23 mouse cellular contexts compared by ENCODE assay signal in the genomic region with DNA sequence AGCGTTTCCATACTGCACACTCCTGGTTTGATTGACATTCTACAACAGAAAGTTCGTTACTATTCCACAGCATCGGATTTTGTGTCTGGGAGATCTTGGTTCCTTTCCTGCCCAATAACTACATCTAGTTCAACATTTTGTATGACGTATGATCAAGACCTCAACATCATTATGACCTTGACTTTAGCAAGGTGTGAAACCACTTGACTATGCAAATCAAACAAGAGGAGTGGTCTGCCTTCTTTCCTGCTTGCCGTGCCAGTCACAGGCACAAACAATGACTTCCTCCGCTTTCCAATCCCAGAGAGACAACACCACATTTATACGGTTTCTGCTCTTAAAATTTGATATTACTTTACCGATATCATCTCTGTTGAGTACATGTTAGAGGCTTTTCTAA. TPM values are rescaled to one million over a fixed set of nuclear protein-coding genes. Genes with fewer than 3 reads are reported as not detected.
DNase-seq lines count a peak whose midpoint lies in the region; TF ChIP-seq lines count a peak whose summit lies in the region.
"Had no signal": no experiment of that assay in that cellular context is flagged by ENCODE, and none has a peak within 500 bp of the region (broad histone marks: within the 10 kb centered on the region; RNA-seq: fewer than 3 reads in every experiment).

No protein-coding gene starts in this region.

- peaks cover 39% of the 10 kb centered on the region for H3K4me1 ChIP-seq in heart, embryonic 10.5 days
- H3K4me1 ChIP-seq in E14TG2a.4 (replicated peaks; ENCODE audit: low read depth, low read length) = peaks cover 96% of the 10 kb centered on the region
- H3K4me1 ChIP-seq: forebrain, embryonic 15.5 days had no signal

- no peak overlapping the region for H3K4me3 ChIP-seq in heart, embryonic 10.5 days
- H3K4me3 ChIP-seq in E14TG2a.4 (replicated peaks; ENCODE audit: low read length) = 0 out of 2 replicates have a peak overlapping the region, but pooled peaks have one; percentile 7
- no peak overlapping the region for H3K4me3 ChIP-seq in gastrocnemius, adult 2 months
- H3K4me3 ChIP-seq: embryonic facial prominence, embryonic 10.5 days; embryonic facial prominence, embryonic 12.5 days; forebrain, embryonic 13.5 days; forebrain, embryonic 15.5 days had no signal

- WGBS in heart, embryonic 10.5 days = 75% methylated on average over 8 of the region's 8 CpGs

- H3K36me3 ChIP-seq in heart, embryonic 10.5 days = no peaks in the 10 kb centered on the region
- peaks cover 8% of the 10 kb centered on the region for H3K36me3 ChIP-seq in E14TG2a.4 (ENCODE audit: insufficient read depth, low read length)
- H3K36me3 ChIP-seq: embryonic facial prominence, embryonic 12.5 days; forebrain, embryonic 15.5 days had no signal

- intact Hi-C loops in gastrocnemius, adult 2 months (cut with DNase I) = no loop called here
- intact Hi-C loops in left cerebral cortex, postnatal 4 days (cut with DNase I) = no loop called here

- H3K27ac ChIP-seq in heart, embryonic 10.5 days = no peak overlapping the region
- no peak overlapping the region for H3K27ac ChIP-seq in gastrocnemius, adult 2 months
- H3K27ac ChIP-seq: embryonic facial prominence, embryonic 10.5 days; embryonic facial prominence, embryonic 12.5 days; forebrain, embryonic 13.5 days; forebrain, embryonic 15.5 days had no signal

- no peak for TF ChIP-seq CTCF in E14TG2a.4 (conservative IDR thresholded peaks at IDR 0.05; ENCODE audit: low read length)
- no peak for TF ChIP-seq CTCF in gastrocnemius, adult 2 months (IDR thresholded peaks at IDR 0.05)

- H3K27me3 ChIP-seq in heart, embryonic 10.5 days (ENCODE audit: insufficient read depth, poor library complexity, severe bottlenecking) = peaks cover 40% of the 10 kb centered on the region
- H3K27me3 ChIP-seq in E14TG2a.4 (ENCODE audit: insufficient read depth, low read length) = no peaks in the 10 kb centered on the region
- H3K27me3 ChIP-seq: CH12.LX; embryonic facial prominence, embryonic 12.5 days; forebrain, embryonic 13.5 days; forebrain, embryonic 15.5 days had no signal

- no peaks in the 10 kb centered on the region for H3K9me3 ChIP-seq in heart, embryonic 10.5 days
- H3K9me3 ChIP-seq in E14TG2a.4 (ENCODE audit: low read length) = no peaks in the 10 kb centered on the region
- H3K9me3 ChIP-seq: embryonic facial prominence, embryonic 10.5 days; embryonic facial prominence, embryonic 12.5 days; forebrain, embryonic 13.5 days; forebrain, embryonic 15.5 days had no signal

- DNase-seq in heart, adult 11 months = peak; percentile 15
- DNase-seq in heart, embryonic 10.5 days (ENCODE audit: low spot score) = no peak
- DNase-seq in ES-CJ7 (ENCODE audit: low read depth, low spot score) (peak; percentile 72), ZHBTc4 (ENCODE audit: low read depth, low spot score) (peak; percentile 62)
- DNase-seq in gastrocnemius, adult 2 months = no peak
- DNase-seq in left cerebral cortex, postnatal 4 days = no peak
- DNase-seq: adrenal gland, adult 8-10 months; adrenal gland, postnatal 14 days; adrenal gland, postnatal 36 days; B cell, adult 2 months; cerebellum, adult 11-12 months; cerebellum, adult 2 months; cerebellum, adult 9-10 months; cerebellum, postnatal 10 days; cerebellum, postnatal 25 days; forebrain, postnatal 0 days had no signal

RNA-seq across cellular contexts. Expression of gene Rai14, which starts 48.6 kb away (rescaled TPM):
- 24.9 and 34.4 TPM in 2 replicates for polyA plus RNA-seq in heart, embryonic 10.5 days (2016; fragmentation: Nextera tagmentation; extraction: Ambion mirVana)
- 1 to 10 TPM; 3.6 to 4.0 TPM for total RNA-seq in gastrocnemius, adult 2 months (2021)
- 10 to 100 TPM; 16.6 to 19.4 TPM for total RNA-seq in left cerebral cortex, postnatal 4 days (2021)
- total RNA-seq: MEL had no signal

Comparison
In these comparisons a context has a peak if more than half of its experiments do, and no peak if none do; other contexts are left out.
1. DNase-seq: peak in heart, adult 11 months (single experiment), ES-CJ7 (single experiment) and ZHBTc4 (single experiment); none in heart, embryonic 10.5 days (single experiment), gastrocnemius, adult 2 months (single experiment) and left cerebral cortex, postnatal 4 days (single experiment).